Mouse (Mus musculus) adrenal gland, postnatal 25 days (tissue): ENCODE data around the gene Cpt1c. TPM values are rescaled to one million over a fixed set of nuclear protein-coding genes. Genes with fewer than 3 reads are reported as not detected.
A peak's percentile ranks its signal among the peaks of the same experiment; 100 is the strongest.
"Not testable (repeated sequence)": the region's sequence is repeated elsewhere in the genome, so short reads cannot be mapped to it uniquely, and the experiment has no call there.

ENCODE experiments used
- DNase-seq: peaks from one replicate; pipeline ENCODE4 v3.0.0; 2021; ENCODE audit warnings: mixed read lengths
- long read RNA-seq: library from polyadenylated mRNA; stranded (forward); transcript quantifications from one replicate; pipeline ENCODE4 v2.0.0, GENCODE M21; 2021
- total RNA-seq: library from RNA; stranded (reverse); gene quantifications from 2 replicates; pipeline ENCODE4 v1.2.3, GENCODE M21; 2021

The Cpt1c gene
- 13.3 and 16.5 TPM in 2 replicates for total RNA-seq
- long read RNA-seq, transcript Cpt1c-201 (19 exons, 2,793 nt) = major isoform, 6 of 14 reads
- long read RNA-seq, partial matches to known transcripts = 3 of 14 reads
- long read RNA-seq, other reads (novel, unspliced or antisense) = 5 of 14 reads

DNA sequence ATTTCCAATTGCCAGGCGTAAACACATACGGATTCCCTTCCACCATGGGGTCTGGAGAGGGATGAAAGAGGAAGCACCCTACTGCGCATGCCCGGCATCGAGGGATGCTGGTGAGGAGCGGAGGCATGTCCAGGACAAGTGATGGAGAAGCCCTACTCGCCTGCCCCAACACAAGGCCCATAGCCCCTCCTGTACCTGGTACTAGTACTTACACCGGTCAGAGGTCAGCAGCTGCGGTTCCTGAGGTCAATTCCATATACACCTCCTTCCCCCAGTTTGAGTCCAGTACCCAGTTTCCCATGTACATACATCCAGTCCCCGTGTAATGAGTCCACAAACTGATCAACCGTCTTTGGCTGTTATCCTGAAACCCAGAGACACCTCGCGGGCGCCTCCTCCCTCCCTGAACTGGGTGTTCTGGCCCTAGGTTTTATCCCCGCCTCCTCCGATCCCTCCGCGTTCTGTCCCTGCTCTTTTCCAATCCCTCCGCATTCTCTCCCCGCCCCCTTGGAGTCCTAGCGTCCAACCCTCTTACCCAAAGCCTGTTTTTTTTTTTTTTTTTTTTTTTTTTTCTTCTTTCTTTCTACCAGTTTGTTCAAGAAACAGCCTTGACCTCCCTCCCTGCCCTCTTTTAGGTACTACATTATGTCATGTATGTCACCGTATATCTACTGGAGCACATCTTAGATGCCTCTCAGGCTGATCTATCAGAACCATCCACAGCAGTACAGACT, at the start of gene Cpt1c:
Gene Cpt1c, minus strand, starts transcription at position 469 of the 734 bp plus-strand sequence.
- peak; percentile 75 for DNase-seq

GRCm38 (mm10) chr7:45023711-45024110, 49.1 kb upstream of the Cpt1c start:
- not testable (repeated sequence) for DNase-seq

DNA sequence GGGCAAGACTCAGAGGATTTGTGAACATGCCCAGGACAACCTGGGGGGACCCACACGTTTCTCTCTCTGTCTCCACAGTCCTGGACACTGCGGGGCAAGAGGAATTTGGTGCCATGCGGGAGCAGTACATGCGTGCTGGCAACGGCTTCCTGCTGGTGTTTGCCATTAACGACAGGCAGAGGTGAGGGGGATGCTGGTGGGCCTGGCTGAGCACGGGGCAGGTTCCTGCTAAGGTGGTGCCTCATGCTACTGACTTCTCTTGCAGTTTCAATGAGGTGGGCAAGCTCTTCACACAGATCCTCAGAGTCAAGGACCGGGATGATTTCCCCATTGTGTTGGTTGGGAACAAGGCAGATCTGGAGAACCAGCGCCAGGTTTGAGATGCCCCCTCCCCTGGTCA, 45.6 kb upstream of the Cpt1c start:
- no peak for DNase-seq

- DNase-seq = peak; percentile 52
Measured at GRCm38 (mm10) chr7:45019031-45019571, 44.5 kb upstream of the Cpt1c start.

GRCm38 (mm10) chr7:45017242-45018061, 42.8 kb upstream of the Cpt1c start, which contains the start of gene Rras:
Gene Rras, plus strand, starts transcription at chr7:45017961.
- peak; percentile 85 for DNase-seq

GRCm38 (mm10) chr7:45016761-45017160, 42.1 kb upstream of the Cpt1c start:
- DNase-seq = no peak

- peak; percentile 98 for DNase-seq
Measured at GRCm38 (mm10) chr7:45015957-45016612, 41.4 kb upstream of the Cpt1c start, which contains the start of gene Scaf1. Gene Scaf1, minus strand, starts transcription at chr7:45016363.

GRCm38 (mm10) chr7:45015344-45015956, 40.8 kb upstream of the Cpt1c start:
- DNase-seq = no peak

- no peak for DNase-seq
Measured at GRCm38 (mm10) chr7:45014096-45014451, 39.4 kb upstream of the Cpt1c start.

GRCm38 (mm10) chr7:45013366-45014095, 38.9 kb upstream of the Cpt1c start:
- DNase-seq = no peak

DNA sequence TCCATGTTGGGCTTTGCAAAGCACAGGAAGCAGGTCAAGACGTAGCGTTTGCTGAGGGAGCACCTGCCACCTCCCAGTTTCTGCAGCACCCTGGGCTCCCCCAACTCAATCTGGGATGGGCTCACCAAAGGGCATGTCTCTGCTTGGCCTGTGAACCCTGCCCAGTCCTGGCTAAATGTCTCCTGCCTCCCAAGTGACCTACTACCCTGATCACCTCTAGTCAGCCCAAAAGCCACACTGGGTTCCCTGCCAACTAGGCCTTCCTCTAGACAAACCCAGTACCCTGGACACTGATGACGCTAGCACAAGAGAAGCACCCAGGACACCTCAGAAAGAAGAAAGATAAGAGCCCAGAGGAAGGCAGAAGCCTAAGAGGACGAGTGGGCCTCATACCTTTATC, 38.2 kb upstream of the Cpt1c start:
- no peak for DNase-seq

- DNase-seq = no peak
Measured at GRCm38 (mm10) chr7:45012011-45012410, 37.4 kb upstream of the Cpt1c start.

DNA sequence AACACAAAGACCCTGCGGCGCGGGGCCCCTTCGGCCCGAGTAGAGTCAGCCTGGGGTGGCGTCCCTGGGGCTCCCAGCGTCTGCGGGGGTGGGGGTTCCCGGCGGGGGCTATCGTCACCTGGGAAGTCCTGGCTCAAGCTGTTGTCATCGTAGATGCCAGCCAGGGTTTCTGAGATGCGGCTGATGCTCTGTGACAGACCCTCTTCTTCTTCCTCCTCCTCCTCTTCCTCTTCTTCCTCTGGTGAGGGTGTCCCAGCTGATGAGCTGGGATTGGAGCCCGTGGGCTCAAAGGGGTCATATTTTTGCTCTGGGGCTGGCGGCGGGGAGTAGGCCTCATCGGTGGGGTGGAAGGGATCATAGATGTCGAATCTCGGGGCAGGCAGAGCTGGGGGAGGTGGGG, 33.8 kb upstream of the Cpt1c start:
- no peak for DNase-seq

- no peak for DNase-seq
Measured at GRCm38 (mm10) chr7:45007846-45008245, 33.2 kb upstream of the Cpt1c start.

GRCm38 (mm10) chr7:45007141-45007540, 32.5 kb upstream of the Cpt1c start:
- no peak for DNase-seq

- DNase-seq = no peak
Measured at GRCm38 (mm10) chr7:45006503-45006902, 31.9 kb upstream of the Cpt1c start.

DNA sequence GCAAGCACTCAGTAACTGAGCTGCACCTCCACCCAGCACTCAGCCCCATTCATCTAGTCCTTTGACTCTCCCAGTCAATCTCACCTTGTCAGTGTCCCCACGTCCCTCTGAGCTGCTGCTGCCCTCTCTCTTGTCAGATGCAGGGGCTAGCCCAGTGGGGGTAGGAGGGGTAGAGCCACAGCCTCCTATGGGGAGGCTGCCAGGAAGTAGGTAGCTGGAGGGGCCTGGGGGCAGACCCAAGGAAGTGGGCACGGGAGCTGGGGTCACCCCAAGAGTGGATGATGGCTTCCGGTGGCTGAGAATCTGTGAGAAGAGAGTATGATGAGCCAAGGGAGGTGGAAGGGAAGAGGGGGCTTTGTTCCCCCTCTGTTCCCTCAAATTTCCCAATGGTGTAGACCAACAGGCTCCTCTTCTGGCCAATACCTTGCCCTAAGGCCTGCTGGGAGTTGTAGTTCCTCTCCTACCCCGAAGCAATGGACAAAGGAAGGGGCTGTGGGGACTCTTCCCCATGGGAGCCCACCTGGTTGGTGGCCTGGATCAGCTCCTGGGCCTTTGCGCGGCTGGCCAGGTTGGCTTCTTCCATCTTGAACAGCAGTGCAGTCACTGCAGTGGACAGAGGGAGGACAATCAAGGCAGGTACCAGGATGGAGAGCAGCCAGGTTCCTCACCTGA, 30.8 kb upstream of the Cpt1c start:
- no peak for DNase-seq

- DNase-seq = no peak
Measured at GRCm38 (mm10) chr7:45004546-45004945, 29.9 kb upstream of the Cpt1c start.

DNA sequence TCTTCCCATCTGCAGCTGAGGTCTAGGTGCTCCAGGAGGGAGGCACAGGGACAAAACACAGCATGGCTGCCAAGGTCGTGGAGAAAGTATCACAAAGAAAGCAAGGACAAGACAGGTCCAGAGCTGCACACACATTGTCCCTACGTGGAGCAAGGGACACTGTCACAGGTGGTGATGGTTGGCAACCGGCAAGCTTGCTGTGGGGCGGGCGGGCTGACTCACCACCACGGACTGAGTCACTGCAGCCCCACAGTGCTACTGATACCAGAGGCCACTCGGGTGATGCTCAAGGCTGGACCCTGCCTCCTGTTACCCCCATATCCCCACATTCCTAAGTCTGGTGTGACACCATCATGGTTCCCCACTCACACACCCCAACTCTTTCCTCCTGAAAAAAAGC, 27.8 kb upstream of the Cpt1c start:
- DNase-seq = peak; percentile 62

DNA sequence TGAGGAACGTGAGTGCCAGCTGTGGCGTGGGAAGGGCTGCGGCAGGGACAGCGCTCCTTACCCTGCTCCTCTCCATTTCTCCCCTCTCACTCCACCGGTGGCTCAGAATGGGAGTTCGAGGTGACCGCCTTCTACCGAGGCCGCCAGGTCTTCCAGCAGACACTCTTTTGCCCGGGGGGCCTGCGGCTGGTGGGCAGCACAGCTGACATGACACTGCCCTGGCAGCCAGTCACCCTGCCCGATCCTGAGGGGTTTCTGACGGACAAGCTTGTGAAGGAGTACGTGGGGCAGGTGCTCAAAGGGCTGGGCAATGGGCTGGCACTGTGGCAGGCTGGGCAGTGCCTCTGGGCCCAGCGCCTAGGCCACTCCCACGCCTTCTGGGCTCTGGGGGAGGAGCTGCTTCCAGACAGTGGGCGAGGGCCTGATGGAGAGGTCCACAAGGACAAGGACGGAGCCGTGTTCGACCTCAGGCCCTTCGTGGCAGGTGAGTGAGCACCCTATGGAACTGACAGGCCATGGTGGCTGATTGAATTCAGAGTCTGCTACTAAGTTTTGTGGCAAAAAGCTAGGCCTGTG, 26.0 kb upstream of the Cpt1c start:
- no peak for DNase-seq
